Mouse (Mus musculus) cerebellum, adult 18-20 months (tissue): Measurements from ENCODE around the gene Efna5.

ENCODE experiments used
- DNase-seq, 2 experiments: peaks; one replicate each; pipeline ENCODE4 v3.0.0; 2021

The Efna5 gene

GRCm38 (mm10) chr17:62691201-62691715 lies 189.9 kb downstream of the Efna5 start:
- no peak for DNase-seq

- DNase-seq = no peak
These were observed 190.9 kb downstream of the Efna5 start for GRCm38 (mm10) chr17:62690256-62690655.

- DNase-seq = no peak
These were observed 191.5 kb downstream of the Efna5 start for GRCm38 (mm10) chr17:62689646-62690045.

- DNase-seq = no peak
These were observed 193.7 kb downstream of the Efna5 start for GRCm38 (mm10) chr17:62687369-62687768.

- DNase-seq = no peak
These were observed 195.9 kb downstream of the Efna5 start for GRCm38 (mm10) chr17:62685181-62685580.

- no peak for DNase-seq
These were observed 198.0 kb downstream of the Efna5 start for GRCm38 (mm10) chr17:62683142-62683541.

- no peak for DNase-seq
These were observed 199.4 kb downstream of the Efna5 start for GRCm38 (mm10) chr17:62681726-62682125.

- peak in 1 of 2 experiments; percentile 7 for DNase-seq
These were observed 200.4 kb downstream of the Efna5 start for GRCm38 (mm10) chr17:62680737-62681136.

GRCm38 (mm10) chr17:62676832-62677231 lies 204.3 kb downstream of the Efna5 start:
- DNase-seq = no peak

GRCm38 (mm10) chr17:62676409-62676808 lies 204.7 kb downstream of the Efna5 start:
- no peak for DNase-seq

GRCm38 (mm10) chr17:62675811-62676255 lies 205.3 kb downstream of the Efna5 start:
- no peak for DNase-seq

GRCm38 (mm10) chr17:62672068-62672467 lies 209.0 kb downstream of the Efna5 start:
- no peak for DNase-seq

GRCm38 (mm10) chr17:62666761-62667160 lies 214.4 kb downstream of the Efna5 start:
- no peak for DNase-seq

- DNase-seq = no peak
These were observed 215.3 kb downstream of the Efna5 start for GRCm38 (mm10) chr17:62665823-62666222.

GRCm38 (mm10) chr17:62664709-62665108 lies 216.4 kb downstream of the Efna5 start:
- no peak for DNase-seq

- no peak for DNase-seq
These were observed 219.3 kb downstream of the Efna5 start for GRCm38 (mm10) chr17:62661801-62662200.

- DNase-seq = peak; percentile 7 to 9
These were observed 221.5 kb downstream of the Efna5 start for GRCm38 (mm10) chr17:62659501-62660175.

GRCm38 (mm10) chr17:62657832-62658630 lies 223.1 kb downstream of the Efna5 start:
- DNase-seq = no peak

GRCm38 (mm10) chr17:62657051-62657450 lies 224.1 kb downstream of the Efna5 start:
- no peak for DNase-seq

- DNase-seq = no peak
These were observed 224.5 kb downstream of the Efna5 start for GRCm38 (mm10) chr17:62656591-62656990.

GRCm38 (mm10) chr17:62655819-62656355 lies 225.2 kb downstream of the Efna5 start:
- DNase-seq = no peak

- DNase-seq = no peak
These were observed 228.7 kb downstream of the Efna5 start for GRCm38 (mm10) chr17:62652451-62652850.

- no peak for DNase-seq
These were observed 229.4 kb downstream of the Efna5 start for GRCm38 (mm10) chr17:62651696-62652095.
